Mouse (Mus musculus) embryonic facial prominence, embryonic 13.5 days (tissue): Measurements from ENCODE around the gene Purb. TPM values are rescaled to one million over a fixed set of nuclear protein-coding genes. Genes with fewer than 3 reads are reported as not detected.

Experiments
- ATAC-seq: fragments of 200-750 bp; cut with Nextera tagmentation; 2 replicates; pipeline ENCODE4 v1.8.0; 2017; ENCODE audit warnings: low read depth; ENCODE audit not compliant: insufficient number of reproducible peaks, insufficient read depth, low FRiP score, low TSS enrichment
- H3K27ac ChIP-seq: fragments of 300-500 bp; sonication (generic); 2 replicates; pipeline ENCODE4 v1.5.1; 2015; ENCODE audit warnings: moderate library complexity, mild to moderate bottlenecking, inconsistent platforms
- H3K27me3 ChIP-seq: fragments of 300-500 bp; sonication (generic); 2 replicates; pipeline ENCODE4 v1.6.1; 2015; ENCODE audit warnings: mild to moderate bottlenecking, inconsistent platforms
- H3K36me3 ChIP-seq: fragments of 300-500 bp; sonication (generic); 2 replicates; pipeline ENCODE4 v1.6.1; 2015; ENCODE audit warnings: mild to moderate bottlenecking, inconsistent platforms
- H3K4me1 ChIP-seq: fragments of 300-500 bp; sonication (generic); 2 replicates; pipeline ENCODE4 v1.6.1; 2015; ENCODE audit warnings: inconsistent platforms
- H3K4me2 ChIP-seq: fragments of 300-500 bp; sonication (generic); 2 replicates; pipeline ENCODE4 v1.6.1; 2015; ENCODE audit warnings: moderate library complexity, mild to moderate bottlenecking, inconsistent platforms
- H3K4me3 ChIP-seq: fragments of 300-500 bp; sonication (generic); 2 replicates; pipeline ENCODE4 v1.5.1; 2015; ENCODE audit warnings: mild to moderate bottlenecking, inconsistent platforms
- H3K9ac ChIP-seq: fragments of 300-500 bp; sonication (generic); 2 replicates; pipeline ENCODE4 v1.6.1; 2015; ENCODE audit warnings: mild to moderate bottlenecking, inconsistent platforms
- H3K9me3 ChIP-seq: fragments of 300-500 bp; sonication (generic); 2 replicates; pipeline ENCODE4 v1.6.1; 2016; ENCODE audit warnings: inconsistent platforms
- WGBS: fragments of 180-500 bp; shearing (Covaris S2); methylation state at CpG from one replicate; pipeline ENCODE4 v1.1.7; 2015; ENCODE audit warnings: mixed read lengths; 5-methylcytosine and 5-hydroxymethylcytosine counted together
- polyA plus RNA-seq: library from polyadenylated mRNA; unstranded; fragments of >200 nt; fragmentation: Nextera tagmentation; extraction: Ambion mirVana; gene quantifications from 2 replicates; pipeline ENCODE4 v1.2.1, GENCODE M21; 2015

The Purb gene
- 26.9 and 28.6 TPM in 2 replicates for polyA plus RNA-seq

DNA sequence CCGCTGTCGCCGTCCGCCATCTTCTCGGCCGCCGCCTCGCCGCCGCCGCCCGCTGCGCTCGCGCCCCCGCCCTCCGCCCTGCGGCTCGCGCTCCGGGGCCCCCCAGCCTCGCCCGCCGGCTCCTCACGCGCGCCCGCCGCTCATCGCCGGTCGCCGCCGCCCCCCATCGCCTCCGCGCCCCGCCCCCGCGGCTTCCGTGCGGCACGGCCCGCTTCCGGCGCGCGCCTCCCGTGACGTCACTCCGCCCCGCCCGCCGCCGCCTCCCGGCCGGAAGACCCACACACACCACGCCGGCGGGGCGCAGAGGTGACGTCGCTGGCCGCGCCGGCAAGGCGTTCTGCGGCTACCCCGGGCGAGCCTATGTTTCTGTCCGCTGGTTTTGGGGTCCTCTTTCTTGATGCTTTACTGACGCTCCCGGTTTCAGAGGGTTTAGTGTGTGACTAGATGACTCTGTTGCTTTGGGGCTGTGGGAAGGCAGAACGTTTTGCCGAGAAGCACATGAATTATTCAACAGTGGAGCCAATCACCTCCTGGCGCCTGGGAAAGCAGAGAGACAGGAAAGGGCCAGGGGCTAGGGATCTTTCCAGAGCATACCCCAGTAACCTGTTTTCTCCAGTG is at the start of gene Purb:
TSS of gene Purb (minus strand) at position 51 of the 618 bp plus-strand sequence.
- Histone ChIP-seq H3K4me3 (peak within 1 kb of the TSS; percentile 90), H3K4me2 (peak within 1 kb of the TSS; percentile 84), H3K27ac (peak within 1 kb of the TSS; percentile 93), H3K9me3 (no peaks in the 10 kb centered on the region), H3K36me3 (no peaks in the 10 kb centered on the region), H3K9ac (peak within 1 kb of the TSS; percentile 93), H3K4me1 (peaks cover 23% of the 10 kb centered on the region), H3K27me3 (no peaks in the 10 kb centered on the region)
- peak; percentile 91 for ATAC-seq
- under 1% methylated on average over 41 of the region's 76 CpGs for WGBS

- no peak overlapping the region for H3K27ac ChIP-seq
- WGBS = 86% methylated on average over 1 of the region's 1 CpGs
- H3K36me3 ChIP-seq = peaks cover 30% of the 10 kb centered on the region
- no peaks in the 10 kb centered on the region for H3K27me3 ChIP-seq
- no peak for ATAC-seq
- no peak overlapping the region for H3K4me3 ChIP-seq
- H3K4me2 ChIP-seq = no peak overlapping the region
- H3K9ac ChIP-seq = no peak overlapping the region
- peaks cover 10% of the 10 kb centered on the region; the same call in 1 of the 2 replicates for H3K4me1 ChIP-seq
- no peaks in the 10 kb centered on the region for H3K9me3 ChIP-seq
These were observed 49.5 kb upstream of the Purb start for GRCm38 (mm10) chr11:6525241-6525640.

GRCm38 (mm10) chr11:6524880-6525238 is 49.1 kb upstream of the Purb start:
- H3K4me2 ChIP-seq = no peak overlapping the region
- WGBS = 92% methylated on average over 4 of the region's 4 CpGs
- peaks cover 30% of the 10 kb centered on the region for H3K36me3 ChIP-seq
- H3K9me3 ChIP-seq = no peaks in the 10 kb centered on the region
- no peak for ATAC-seq
- no peak overlapping the region for H3K4me3 ChIP-seq
- H3K9ac ChIP-seq = no peak overlapping the region
- peaks cover 10% of the 10 kb centered on the region; the same call in 1 of the 2 replicates for H3K4me1 ChIP-seq
- no peak overlapping the region for H3K27ac ChIP-seq
- no peaks in the 10 kb centered on the region for H3K27me3 ChIP-seq

- no peak overlapping the region for H3K27ac ChIP-seq
- H3K4me2 ChIP-seq = no peak overlapping the region
- no peak overlapping the region for H3K4me3 ChIP-seq
- WGBS = 91% methylated on average over 8 of the region's 8 CpGs
- H3K4me1 ChIP-seq = peaks cover 10% of the 10 kb centered on the region; the same call in 1 of the 2 replicates
- no peak for ATAC-seq
- no peak overlapping the region for H3K9ac ChIP-seq
- H3K9me3 ChIP-seq = no peaks in the 10 kb centered on the region
- no peaks in the 10 kb centered on the region for H3K27me3 ChIP-seq
- peaks cover 30% of the 10 kb centered on the region for H3K36me3 ChIP-seq
These were observed 48.6 kb upstream of the Purb start for GRCm38 (mm10) chr11:6524165-6524879.

- H3K36me3 ChIP-seq = peaks cover 30% of the 10 kb centered on the region
- no peak overlapping the region for H3K4me2 ChIP-seq
- H3K4me3 ChIP-seq = no peak overlapping the region
- H3K9ac ChIP-seq = no peak overlapping the region
- H3K4me1 ChIP-seq = peaks cover 7% of the 10 kb centered on the region; the same call in 1 of the 2 replicates
- no peak for ATAC-seq
- H3K27me3 ChIP-seq = no peaks in the 10 kb centered on the region
- no peak overlapping the region for H3K27ac ChIP-seq
- no peaks in the 10 kb centered on the region for H3K9me3 ChIP-seq
- WGBS = 46% methylated on average over 1 of the region's 1 CpGs
These were observed 48.0 kb upstream of the Purb start for GRCm38 (mm10) chr11:6523662-6524088.

- H3K9me3 ChIP-seq = no peaks in the 10 kb centered on the region
- H3K4me1 ChIP-seq = peaks cover 7% of the 10 kb centered on the region; the same call in 1 of the 2 replicates
- H3K36me3 ChIP-seq = peaks cover 30% of the 10 kb centered on the region
- no peak overlapping the region for H3K27ac ChIP-seq
- no peak overlapping the region for H3K4me3 ChIP-seq
- H3K27me3 ChIP-seq = no peaks in the 10 kb centered on the region
- ATAC-seq = no peak
- WGBS = 73% methylated on average over 9 of the region's 9 CpGs
- no peak overlapping the region for H3K9ac ChIP-seq
- H3K4me2 ChIP-seq = no peak overlapping the region
These were observed 47.2 kb upstream of the Purb start for GRCm38 (mm10) chr11:6522782-6523525.

GRCm38 (mm10) chr11:6520507-6521173 is 44.9 kb upstream of the Purb start, which contains the start of gene Myo1g:
TSS of gene Myo1g (minus strand) at chr11:6520965.
- Histone ChIP-seq H3K27ac (no peak within 1 kb of the TSS), H3K27me3 (no peaks in the 10 kb centered on the region), H3K9ac (no peak within 1 kb of the TSS), H3K36me3 (peaks cover 20% of the 10 kb centered on the region), H3K9me3 (no peaks in the 10 kb centered on the region), H3K4me3 (no peak within 1 kb of the TSS), H3K4me2 (no peak within 1 kb of the TSS), H3K4me1 (no peaks in the 10 kb centered on the region)
- WGBS = 78% methylated on average over 7 of the region's 7 CpGs
- no peak for ATAC-seq

DNA sequence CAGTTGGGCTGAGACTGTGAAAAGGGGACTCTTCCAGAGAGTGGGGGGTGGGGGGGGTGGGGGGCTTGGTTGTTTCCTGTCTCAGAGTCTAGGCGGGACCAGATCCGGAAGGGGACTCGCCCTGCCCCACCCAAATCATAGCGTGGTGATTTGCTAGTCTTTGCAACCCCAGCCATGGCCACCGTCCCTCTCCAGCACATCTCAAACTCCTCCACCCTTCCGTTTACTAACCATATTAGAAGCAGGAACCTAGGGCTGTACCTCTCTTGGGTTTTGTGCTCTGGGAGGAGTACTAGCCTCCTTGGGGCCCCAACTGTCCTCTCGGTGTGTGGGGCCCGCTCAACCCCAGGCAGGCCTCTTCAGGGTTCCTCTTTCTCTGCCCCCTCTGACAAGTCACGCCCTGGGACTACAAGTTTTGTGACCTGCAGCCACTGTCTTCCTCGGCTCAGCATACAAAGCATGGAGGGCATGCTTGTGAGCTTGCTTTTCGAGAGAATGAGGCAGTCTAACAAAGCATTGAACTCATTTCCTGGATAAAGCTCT is 43.8 kb upstream of the Purb start:
- H3K9me3 ChIP-seq = no peaks in the 10 kb centered on the region
- ATAC-seq = no peak
- H3K36me3 ChIP-seq = peaks cover 9% of the 10 kb centered on the region
- no peak overlapping the region for H3K27ac ChIP-seq
- no peak overlapping the region for H3K4me2 ChIP-seq
- no peaks in the 10 kb centered on the region for H3K4me1 ChIP-seq
- H3K4me3 ChIP-seq = no peak overlapping the region
- 68% methylated on average over 11 of the region's 11 CpGs for WGBS
- H3K27me3 ChIP-seq = no peaks in the 10 kb centered on the region
- no peak overlapping the region for H3K9ac ChIP-seq

- Histone ChIP-seq H3K9me3 (no peaks in the 10 kb centered on the region), H3K4me2 (no peak overlapping the region), H3K4me3 (no peak overlapping the region), H3K9ac (no peak overlapping the region), H3K27ac (no peak overlapping the region), H3K27me3 (no peaks in the 10 kb centered on the region), H3K36me3 (no peaks in the 10 kb centered on the region), H3K4me1 (no peaks in the 10 kb centered on the region)
- 40% methylated on average over 7 of the region's 7 CpGs for WGBS
- no peak for ATAC-seq
These were observed 39.1 kb upstream of the Purb start for GRCm38 (mm10) chr11:6514837-6515236.

- no peaks in the 10 kb centered on the region for H3K27me3 ChIP-seq
- H3K4me1 ChIP-seq = no peaks in the 10 kb centered on the region
- no peak overlapping the region for H3K4me2 ChIP-seq
- no peak overlapping the region for H3K4me3 ChIP-seq
- ATAC-seq = no peak
- no peaks in the 10 kb centered on the region for H3K9me3 ChIP-seq
- H3K36me3 ChIP-seq = no peaks in the 10 kb centered on the region
- H3K27ac ChIP-seq = no peak overlapping the region
- 61% methylated on average over 1 of the region's 1 CpGs for WGBS
- no peak overlapping the region for H3K9ac ChIP-seq
These were observed 32.7 kb upstream of the Purb start for GRCm38 (mm10) chr11:6508269-6508876.

DNA sequence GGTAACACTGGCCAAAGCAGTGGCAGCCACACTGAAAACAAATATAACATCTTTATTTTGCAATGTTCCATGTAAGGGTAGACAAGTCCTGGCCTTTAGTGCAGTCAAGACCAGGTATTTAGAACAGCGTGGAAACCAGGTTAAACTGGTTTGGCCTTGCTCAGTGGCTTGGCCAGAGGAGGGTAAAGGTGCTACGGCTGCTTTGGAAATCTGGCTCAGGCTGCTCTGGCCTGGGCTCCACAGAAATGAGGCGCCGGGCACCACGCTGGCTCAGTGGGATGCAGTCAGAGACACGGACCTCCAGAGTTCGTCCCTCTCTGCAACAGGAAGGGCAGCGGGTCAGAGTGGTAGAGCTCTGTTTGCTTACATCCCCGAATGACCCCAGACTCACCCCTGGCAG is 30.8 kb upstream of the Purb start:
- Histone ChIP-seq H3K27me3 (no peaks in the 10 kb centered on the region), H3K36me3 (no peaks in the 10 kb centered on the region), H3K4me3 (no peak overlapping the region), H3K4me1 (no peaks in the 10 kb centered on the region), H3K27ac (no peak overlapping the region), H3K9me3 (no peaks in the 10 kb centered on the region), H3K4me2 (no peak overlapping the region), H3K9ac (no peak overlapping the region)
- ATAC-seq = no peak
- WGBS = 79% methylated on average over 9 of the region's 9 CpGs
